Mouse (Mus musculus) intestine, embryonic 15.5 days (tissue): ENCODE measurements around the gene Rhot2. TPM values are rescaled to one million over a fixed set of nuclear protein-coding genes. Genes with fewer than 3 reads are reported as not detected.
A peak's percentile ranks its signal among the peaks of the same experiment; 100 is the strongest.

ENCODE experiments used
- ATAC-seq: fragments of 200-750 bp; cut with Nextera tagmentation; 2 replicates; pipeline ENCODE4 v1.8.0; 2017; ENCODE audit warnings: moderate TSS enrichment, moderate library complexity
- H3K27ac ChIP-seq: fragments of 300-500 bp; sonication (generic); 2 replicates; pipeline ENCODE4 v1.5.1; 2015; ENCODE audit warnings: mild to moderate bottlenecking, inconsistent platforms
- H3K27me3 ChIP-seq: fragments of 300-500 bp; sonication (generic); replicated peaks from 2 replicates; pipeline ENCODE4 v1.6.1; 2015; ENCODE audit warnings: inconsistent platforms
- H3K36me3 ChIP-seq: fragments of 300-500 bp; sonication (generic); 2 replicates; pipeline ENCODE4 v1.6.1; 2015; ENCODE audit warnings: inconsistent platforms
- H3K4me1 ChIP-seq: fragments of 300-500 bp; sonication (generic); replicated peaks from 2 replicates; pipeline ENCODE4 v1.6.1; 2015; ENCODE audit warnings: inconsistent platforms
- H3K4me2 ChIP-seq: fragments of 300-500 bp; sonication (generic); replicated peaks from 2 replicates; pipeline ENCODE4 v1.6.1; 2015; ENCODE audit warnings: mild to moderate bottlenecking, inconsistent platforms
- H3K4me3 ChIP-seq: fragments of 300-500 bp; sonication (generic); replicated peaks from 2 replicates; pipeline ENCODE4 v1.5.1; 2015; ENCODE audit warnings: inconsistent platforms
- H3K9ac ChIP-seq: fragments of 300-500 bp; sonication (generic); 2 replicates; pipeline ENCODE4 v1.6.1; 2015; ENCODE audit warnings: inconsistent platforms
- H3K9me3 ChIP-seq: fragments of 300-500 bp; sonication (generic); 2 replicates; pipeline ENCODE4 v1.6.1; 2016; ENCODE audit warnings: inconsistent platforms
- WGBS: fragments of 180-500 bp; shearing (Covaris S2); methylation state at CpG from one replicate; pipeline ENCODE4 v1.1.7; 2015; 5-methylcytosine and 5-hydroxymethylcytosine counted together
- polyA plus RNA-seq: library from polyadenylated mRNA; unstranded; fragments of >200 nt; fragmentation: Nextera tagmentation; extraction: Ambion mirVana; gene quantifications from 2 replicates; pipeline ENCODE4 v1.2.1, GENCODE M21; 2015

The Rhot2 gene
- polyA plus RNA-seq, 1 experiment from 2014 or later: 19.2 TPM

DNA sequence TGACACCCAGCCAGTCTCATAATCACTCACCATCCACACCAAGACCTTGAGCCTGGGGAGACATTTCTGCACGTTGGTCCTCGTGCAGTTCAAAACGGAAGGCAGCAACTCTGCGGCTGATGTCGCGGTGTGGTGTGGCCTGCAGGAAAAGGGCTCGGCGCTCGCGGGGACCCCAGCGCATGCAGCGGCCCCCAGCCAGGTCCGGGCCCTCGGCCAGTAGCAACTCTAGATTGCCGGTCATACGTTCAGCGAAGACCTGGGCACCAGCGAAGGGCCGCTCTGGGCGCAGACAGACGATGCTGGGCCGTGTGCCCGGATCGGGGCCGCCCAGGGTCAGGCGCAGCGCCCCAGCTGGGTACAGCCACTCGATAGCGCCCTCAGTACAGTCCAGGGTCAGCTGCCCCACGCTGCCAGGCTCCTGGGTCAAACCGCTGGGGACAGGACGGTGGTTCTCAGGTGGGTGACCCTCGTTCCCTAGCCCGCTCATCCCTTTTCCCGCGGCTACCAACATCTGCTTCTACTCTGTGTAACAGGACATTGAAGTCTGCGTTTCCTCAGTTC, 48.4 kb downstream of the Rhot2 start:
- H3K9me3 ChIP-seq: no peaks in the 10 kb centered on the region
- peak overlapping the region; percentile 27; the same call in 1 of the 2 replicates for H3K27ac ChIP-seq
- peaks cover 40% of the 10 kb centered on the region for H3K4me1 ChIP-seq
- H3K9ac ChIP-seq: peak overlapping the region; percentile 78
- H3K36me3 ChIP-seq: no peaks in the 10 kb centered on the region; the same call in 1 of the 2 replicates
- peak; percentile 6; the same call in 1 of the 2 replicates for ATAC-seq
- peak overlapping the region; percentile 91 for H3K4me3 ChIP-seq
- H3K27me3 ChIP-seq: 0 out of 2 replicates have a peak, but pooled peaks cover 2% of the 10 kb centered on the region
- 3% methylated on average over 37 of the region's 37 CpGs for WGBS
- H3K4me2 ChIP-seq: peak overlapping the region; percentile 96

DNA sequence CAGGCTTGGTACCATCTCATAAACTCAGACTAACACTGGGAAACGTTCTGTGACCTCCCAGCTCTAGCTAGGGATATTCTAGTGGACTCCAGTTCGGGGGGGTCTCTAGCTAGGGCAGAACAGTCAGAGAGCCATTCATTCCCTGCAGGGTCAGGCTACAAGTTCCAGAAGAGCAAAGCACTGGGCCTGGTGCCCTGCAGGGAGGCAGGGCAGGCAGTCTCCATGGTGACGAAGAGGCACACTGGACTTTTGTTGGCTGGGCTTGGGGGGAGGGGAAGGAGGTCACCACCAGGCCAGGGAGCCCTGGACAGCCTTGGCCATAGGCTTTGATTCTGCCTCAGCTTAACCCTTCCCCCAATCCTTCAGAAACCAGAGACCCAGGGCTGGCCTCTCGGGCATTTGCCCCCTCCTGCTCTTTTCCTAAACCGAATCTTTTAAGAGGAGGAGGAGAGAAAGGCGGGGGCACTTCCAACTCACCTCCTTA, 49.0 kb downstream of the Rhot2 start, which contains the start of gene AC134908.4:
TSS of gene AC134908.4 (minus strand) at position 51 of the 484 bp plus-strand sequence.
- no peaks in the 10 kb centered on the region; the same call in 1 of the 2 replicates for H3K36me3 ChIP-seq
- 38% methylated on average over 6 of the region's 6 CpGs for WGBS
- H3K27me3 ChIP-seq: no peaks in the 10 kb centered on the region
- H3K4me1 ChIP-seq: peaks cover 45% of the 10 kb centered on the region
- peak within 1 kb of the TSS; percentile 27; the same call in 1 of the 2 replicates for H3K27ac ChIP-seq
- H3K9me3 ChIP-seq: no peaks in the 10 kb centered on the region
- H3K4me2 ChIP-seq: peak within 1 kb of the TSS; percentile 96
- peak within 1 kb of the TSS; percentile 91 for H3K4me3 ChIP-seq
- no peak for ATAC-seq
- H3K9ac ChIP-seq: peak within 1 kb of the TSS; percentile 78

- H3K4me3 ChIP-seq: no peak overlapping the region
These were observed 49.7 kb downstream of the Rhot2 start for GRCm38 (mm10) chr17:25794998-25795397.

GRCm38 (mm10) chr17:25794197-25794596, 50.5 kb downstream of the Rhot2 start:
- Histone ChIP-seq H3K4me2 (no peak overlapping the region), H3K27ac (peak overlapping the region; percentile 95; the same call in 1 of the 2 replicates), H3K4me1 (peaks cover 47% of the 10 kb centered on the region), H3K9me3 (no peaks in the 10 kb centered on the region), H3K9ac (0 out of 2 replicates have a peak overlapping the region, but pooled peaks have one; percentile 13), H3K36me3 (peaks cover 4% of the 10 kb centered on the region; the same call in 1 of the 2 replicates), H3K4me3 (no peak overlapping the region), H3K27me3 (no peaks in the 10 kb centered on the region)
- no peak for ATAC-seq
- WGBS: 78% methylated on average over 13 of the region's 13 CpGs

More at GRCm38 (mm10) chr17:25794998-25795397, 49.7 kb downstream of the Rhot2 start:
- Histone ChIP-seq H3K9me3 (no peaks in the 10 kb centered on the region), H3K4me1 (peaks cover 47% of the 10 kb centered on the region), H3K36me3 (no peaks in the 10 kb centered on the region; the same call in 1 of the 2 replicates), H3K27ac (no peak overlapping the region), H3K4me2 (peak overlapping the region; percentile 96), H3K9ac (0 out of 2 replicates have a peak overlapping the region, but pooled peaks have one; percentile 78), H3K27me3 (no peaks in the 10 kb centered on the region)
- WGBS: 83% methylated on average over 17 of the region's 17 CpGs
- ATAC-seq: no peak

DNA sequence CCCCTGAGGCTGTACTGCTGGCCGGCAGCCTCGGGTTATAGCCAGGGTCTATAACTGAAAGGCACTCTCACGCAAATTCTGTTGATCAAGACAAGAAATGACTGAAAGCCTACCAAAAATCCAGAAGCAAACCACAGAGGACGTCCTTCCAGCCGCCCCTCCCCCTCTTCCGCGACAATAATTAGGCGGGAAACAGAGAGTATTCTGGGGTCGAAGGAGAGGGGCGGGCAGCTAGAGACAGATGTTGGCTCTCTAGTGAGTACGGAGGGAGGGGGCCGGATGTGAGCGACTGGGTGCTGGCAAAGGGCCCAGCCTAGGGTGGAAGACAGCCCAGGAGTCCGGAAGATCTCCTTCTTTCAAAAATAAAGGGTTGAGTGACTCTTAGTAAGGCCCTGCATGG, 52.0 kb downstream of the Rhot2 start, which contains the start of gene Fam173a:
TSS of gene Fam173a (minus strand) at position 287 of the 400 bp plus-strand sequence.
- WGBS: under 1% methylated on average over 14 of the region's 14 CpGs
- Histone ChIP-seq H3K9ac (peak within 1 kb of the TSS; percentile 72), H3K4me3 (peak within 1 kb of the TSS; percentile 69), H3K4me2 (peak within 1 kb of the TSS; percentile 86), H3K36me3 (peaks cover 11% of the 10 kb centered on the region; the same call in 1 of the 2 replicates), H3K27me3 (no peaks in the 10 kb centered on the region), H3K27ac (peak within 1 kb of the TSS; percentile 95), H3K9me3 (no peaks in the 10 kb centered on the region), H3K4me1 (peaks cover 47% of the 10 kb centered on the region)
- ATAC-seq: peak; percentile 71

DNA sequence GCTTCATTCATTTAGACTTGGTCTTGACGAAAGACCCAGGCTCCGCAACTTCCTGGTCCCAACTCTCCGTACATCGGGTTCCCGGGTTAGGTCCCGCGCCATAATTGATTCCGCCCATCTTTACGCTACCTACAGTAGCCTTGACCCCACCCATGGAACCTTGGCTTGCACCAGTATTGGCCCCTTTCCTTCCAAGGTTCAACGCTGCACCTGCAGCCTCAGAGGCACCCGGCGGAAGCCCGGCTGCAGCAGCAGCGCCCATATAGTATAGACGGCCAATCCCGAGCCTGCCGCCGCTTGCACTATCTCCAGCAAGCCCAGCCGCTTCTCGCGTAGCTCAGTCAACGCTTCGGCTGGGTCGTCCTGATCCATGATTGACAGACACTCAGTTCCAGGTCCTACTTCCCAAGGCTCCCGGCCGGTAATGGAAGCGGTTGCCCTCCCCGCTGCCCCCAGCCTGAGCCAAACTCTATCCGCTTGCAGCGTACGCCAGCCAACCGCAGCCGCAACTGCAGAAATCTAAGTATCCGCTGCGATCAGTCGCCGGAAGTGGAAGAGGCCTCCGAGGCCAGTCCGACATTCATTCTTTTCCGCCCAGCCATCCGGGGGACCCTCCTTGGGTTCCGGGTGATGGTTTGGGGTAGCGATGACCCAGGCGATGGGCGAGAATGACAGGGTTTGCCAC, 52.7 kb downstream of the Rhot2 start:
- WGBS: under 1% methylated on average over 45 of the region's 45 CpGs
- peak overlapping the region; percentile 86 for H3K4me2 ChIP-seq
- ATAC-seq: peak; percentile 78

DNA sequence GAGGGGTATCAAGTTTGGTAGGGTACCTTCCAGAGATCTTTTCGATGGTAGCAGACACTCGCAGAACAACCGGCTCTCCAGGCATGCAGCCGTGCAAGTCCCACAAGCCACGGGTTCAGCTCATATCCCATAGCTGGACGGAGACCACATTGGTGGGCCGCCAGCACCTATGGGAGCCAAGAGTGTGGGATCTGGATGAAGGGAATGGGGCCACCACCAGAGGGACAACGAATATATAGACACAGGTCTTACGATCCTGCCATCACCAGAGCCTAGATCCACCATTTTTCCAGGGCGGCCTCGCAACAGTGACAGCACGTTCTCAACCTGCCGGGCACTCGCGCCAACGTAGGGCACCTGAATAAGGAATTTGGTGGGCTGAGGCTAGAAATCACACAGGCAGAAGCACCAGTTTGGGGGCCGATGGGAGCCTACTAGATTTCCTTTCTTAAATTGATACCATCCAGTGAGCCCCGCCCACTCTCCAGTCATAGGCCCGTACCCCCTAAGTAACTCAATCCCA, 53.3 kb downstream of the Rhot2 start:
- ATAC-seq: no peak; the same call in 1 of the 2 replicates
- Histone ChIP-seq H3K9ac (peak overlapping the region; percentile 72), H3K9me3 (no peaks in the 10 kb centered on the region), H3K4me1 (peaks cover 40% of the 10 kb centered on the region), H3K36me3 (peaks cover 14% of the 10 kb centered on the region; the same call in 1 of the 2 replicates), H3K4me2 (peak overlapping the region; percentile 86), H3K27me3 (no peaks in the 10 kb centered on the region), H3K4me3 (peak overlapping the region; percentile 69), H3K27ac (peak overlapping the region; percentile 95)
- 24% methylated on average over 19 of the region's 19 CpGs for WGBS

More for the DNA sequence above, 52.7 kb downstream of the Rhot2 start:
- H3K27ac ChIP-seq: peak overlapping the region; percentile 95
- H3K27me3 ChIP-seq: no peaks in the 10 kb centered on the region
- H3K9me3 ChIP-seq: no peaks in the 10 kb centered on the region
- H3K9ac ChIP-seq: peak overlapping the region; percentile 72
- H3K36me3 ChIP-seq: peaks cover 14% of the 10 kb centered on the region; the same call in 1 of the 2 replicates
- peak overlapping the region; percentile 69 for H3K4me3 ChIP-seq
- peaks cover 42% of the 10 kb centered on the region for H3K4me1 ChIP-seq

Other genes starting within 250 kb of the Rhot2 start
- 2.6 and 2.9 TPM in 2 replicates for gene Gng13, start 127.7 kb downstream of the Rhot2 start, polyA plus RNA-seq
- 23.5 and 26.8 TPM in 2 replicates for gene Chtf18, start 117.4 kb downstream of the Rhot2 start, polyA plus RNA-seq
- 16.4 and 17.0 TPM in 2 replicates for gene Rpusd1, start 117.2 kb downstream of the Rhot2 start, polyA plus RNA-seq
- 0.06 TPM in 1 of 2 replicates, not detected in the other for gene Mslnl, start 108.8 kb downstream of the Rhot2 start, polyA plus RNA-seq
- gene Msln, start 90.5 kb downstream of the Rhot2 start, polyA plus RNA-seq: 21.6 and 22.1 TPM in 2 replicates
- 29.0 and 31.5 TPM in 2 replicates for gene Narfl, start 71.1 kb downstream of the Rhot2 start, polyA plus RNA-seq
- gene Haghl, start 59.2 kb downstream of the Rhot2 start, polyA plus RNA-seq: 37.9 and 41.5 TPM in 2 replicates
- gene Ccdc78, start 58.3 kb downstream of the Rhot2 start, polyA plus RNA-seq: 0.15 and 0.40 TPM in 2 replicates
- gene Fam173a, start 52.0 kb downstream of the Rhot2 start, polyA plus RNA-seq: 82.5 and 101 TPM in 2 replicates
- not detected in 2 replicates for gene AC134908.4, start 49.2 kb downstream of the Rhot2 start, polyA plus RNA-seq
- 41.9 and 45.6 TPM in 2 replicates for gene Metrn, start 47.7 kb downstream of the Rhot2 start, polyA plus RNA-seq
- gene Fbxl16, start 35.8 kb downstream of the Rhot2 start, polyA plus RNA-seq: 3.1 and 4.1 TPM in 2 replicates
- 25.4 and 27.7 TPM in 2 replicates for gene Wdr24, start 21.2 kb downstream of the Rhot2 start, polyA plus RNA-seq
- 45.1 and 49.4 TPM in 2 replicates for gene Jmjd8, start 16.0 kb downstream of the Rhot2 start, polyA plus RNA-seq
- 297 and 322 TPM in 2 replicates for gene Stub1, start 11.4 kb downstream of the Rhot2 start, polyA plus RNA-seq
- 1.8 and 1.9 TPM in 2 replicates for gene Rhbdl1, start 7.6 kb downstream of the Rhot2 start, polyA plus RNA-seq
- gene Gm20683, start 3.1 kb downstream of the Rhot2 start, polyA plus RNA-seq: 1.1 and 2.4 TPM in 2 replicates
- gene Wdr90, start 16.6 kb upstream of the Rhot2 start, polyA plus RNA-seq: 14.0 and 18.7 TPM in 2 replicates
- gene Mcrip2, start 23.9 kb upstream of the Rhot2 start, polyA plus RNA-seq: 73.0 and 77.0 TPM in 2 replicates
- 53.5 and 67.8 TPM in 2 replicates for gene Mettl26, start 30.2 kb upstream of the Rhot2 start, polyA plus RNA-seq
- gene Wfikkn1, start 36.0 kb upstream of the Rhot2 start, polyA plus RNA-seq: 0.29 and 0.36 TPM in 2 replicates
- 21.4 and 24.9 TPM in 2 replicates for gene Rab40c, start 74.9 kb upstream of the Rhot2 start, polyA plus RNA-seq
- gene Pigq, start 100.1 kb upstream of the Rhot2 start, polyA plus RNA-seq: 52.1 and 56.4 TPM in 2 replicates
- 0.10 and 0.46 TPM in 2 replicates for gene Nhlrc4, start 100.1 kb upstream of the Rhot2 start, polyA plus RNA-seq
- 0.20 and 0.28 TPM in 2 replicates for gene A930017K11Rik, start 107.7 kb upstream of the Rhot2 start, polyA plus RNA-seq
- gene Capn15, start 140.9 kb upstream of the Rhot2 start, polyA plus RNA-seq: 18.5 and 25.1 TPM in 2 replicates
- 12.4 and 13.6 TPM in 2 replicates for gene Rab11fip3, start 224.7 kb upstream of the Rhot2 start, polyA plus RNA-seq
- 39.4 and 42.7 TPM in 2 replicates for gene Decr2, start 245.5 kb upstream of the Rhot2 start, polyA plus RNA-seq